Mouse (Mus musculus): ENCODE data around the gene Cdkn2b. TPM values are rescaled to one million over a fixed set of nuclear protein-coding genes. Genes with fewer than 3 reads are reported as not detected.

Cdkn2b gene
- polyA plus RNA-seq, 1 experiment from 2014 or later = 0.15 TPM

- ATAC-seq (ENCODE audit: low read depth) = no peak
- 3% methylated on average over 2 of the region's 2 CpGs for WGBS (ENCODE audit: insufficient replicate concordance)
- no peak overlapping the region for H3K4me3 ChIP-seq (ENCODE audit: low read depth, low read length)
- no peaks in the 10 kb centered on the region for H3K9me3 ChIP-seq (replicated peaks; ENCODE audit: control insufficient read depth, low read length)
- no peak overlapping the region for H3K27ac ChIP-seq (ENCODE audit: low read length)
- no peak overlapping the region for H3K9ac ChIP-seq (ENCODE audit: low read depth, low read length)
- no peaks in the 10 kb centered on the region for H3K4me1 ChIP-seq (ENCODE audit: control insufficient read depth, low read depth, low read length)
- peaks cover 72% of the 10 kb centered on the region for H3K27me3 ChIP-seq (ENCODE audit: control insufficient read depth, insufficient read depth, low read depth, low read length)
- no peak overlapping the region for H3K4me2 ChIP-seq (ENCODE audit: low read depth, low read length)
- no peaks in the 10 kb centered on the region for H3K36me3 ChIP-seq (ENCODE audit: control insufficient read depth, insufficient read depth)
These were observed 31.2 kb downstream of the Cdkn2b start for GRCm38 (mm10) chr4:89279641-89280040.

- ATAC-seq (ENCODE audit: low read depth) = no peak
- Histone ChIP-seq H3K36me3 (ENCODE audit: control insufficient read depth, insufficient read depth) (no peaks in the 10 kb centered on the region), H3K4me3 (ENCODE audit: low read depth, low read length) (no peak overlapping the region), H3K27ac (ENCODE audit: low read length) (no peak overlapping the region), H3K4me1 (ENCODE audit: control insufficient read depth, low read depth, low read length) (no peaks in the 10 kb centered on the region), H3K9me3 (replicated peaks; ENCODE audit: control insufficient read depth, low read length) (no peaks in the 10 kb centered on the region), H3K4me2 (ENCODE audit: low read depth, low read length) (no peak overlapping the region), H3K27me3 (ENCODE audit: control insufficient read depth, insufficient read depth, low read depth, low read length) (peaks cover 84% of the 10 kb centered on the region), H3K9ac (ENCODE audit: low read depth, low read length) (no peak overlapping the region)
- WGBS (ENCODE audit: insufficient replicate concordance) = 3% methylated on average over 5 of the region's 5 CpGs
These were observed 33.4 kb downstream of the Cdkn2b start for GRCm38 (mm10) chr4:89277381-89277940.

GRCm38 (mm10) chr4:89276669-89277219 lies 34.1 kb downstream of the Cdkn2b start:
- Histone ChIP-seq H3K9ac (ENCODE audit: low read depth, low read length) (no peak overlapping the region), H3K4me3 (ENCODE audit: low read depth, low read length) (no peak overlapping the region), H3K27me3 (ENCODE audit: control insufficient read depth, insufficient read depth, low read depth, low read length) (peaks cover 84% of the 10 kb centered on the region), H3K4me2 (ENCODE audit: low read depth, low read length) (no peak overlapping the region), H3K4me1 (ENCODE audit: control insufficient read depth, low read depth, low read length) (no peaks in the 10 kb centered on the region), H3K36me3 (ENCODE audit: control insufficient read depth, insufficient read depth) (no peaks in the 10 kb centered on the region), H3K9me3 (replicated peaks; ENCODE audit: control insufficient read depth, low read length) (no peaks in the 10 kb centered on the region), H3K27ac (ENCODE audit: low read length) (no peak overlapping the region)
- ATAC-seq (ENCODE audit: low read depth) = no peak
- under 1% methylated on average over 37 of the region's 37 CpGs for WGBS (ENCODE audit: insufficient replicate concordance)

- Histone ChIP-seq H3K27ac (ENCODE audit: low read length) (no peak overlapping the region), H3K36me3 (ENCODE audit: control insufficient read depth, insufficient read depth) (no peaks in the 10 kb centered on the region), H3K9ac (ENCODE audit: low read depth, low read length) (no peak overlapping the region), H3K4me2 (ENCODE audit: low read depth, low read length) (no peak overlapping the region), H3K4me3 (ENCODE audit: low read depth, low read length) (no peak overlapping the region), H3K9me3 (replicated peaks; ENCODE audit: control insufficient read depth, low read length) (no peaks in the 10 kb centered on the region), H3K4me1 (ENCODE audit: control insufficient read depth, low read depth, low read length) (no peaks in the 10 kb centered on the region), H3K27me3 (ENCODE audit: control insufficient read depth, insufficient read depth, low read depth, low read length) (peaks cover 83% of the 10 kb centered on the region)
- ATAC-seq (ENCODE audit: low read depth) = no peak
- 3% methylated on average over 21 of the region's 25 CpGs for WGBS (ENCODE audit: insufficient replicate concordance)
These were observed 34.8 kb downstream of the Cdkn2b start for GRCm38 (mm10) chr4:89275811-89276584.

GRCm38 (mm10) chr4:89274829-89275548 lies 35.9 kb downstream of the Cdkn2b start:
- Histone ChIP-seq H3K4me3 (ENCODE audit: low read depth, low read length) (no peak overlapping the region), H3K27ac (ENCODE audit: low read length) (no peak overlapping the region), H3K27me3 (ENCODE audit: control insufficient read depth, insufficient read depth, low read depth, low read length) (peaks cover 86% of the 10 kb centered on the region), H3K4me1 (ENCODE audit: control insufficient read depth, low read depth, low read length) (no peaks in the 10 kb centered on the region), H3K9me3 (replicated peaks; ENCODE audit: control insufficient read depth, low read length) (no peaks in the 10 kb centered on the region), H3K9ac (ENCODE audit: low read depth, low read length) (no peak overlapping the region), H3K4me2 (ENCODE audit: low read depth, low read length) (no peak overlapping the region), H3K36me3 (ENCODE audit: control insufficient read depth, insufficient read depth) (no peaks in the 10 kb centered on the region)
- no peak for ATAC-seq (ENCODE audit: low read depth)
- 3% methylated on average over 24 of the region's 24 CpGs for WGBS (ENCODE audit: insufficient replicate concordance)

- H3K27ac ChIP-seq (ENCODE audit: low read length) = no peak overlapping the region
- H3K9me3 ChIP-seq (replicated peaks; ENCODE audit: control insufficient read depth, low read length) = no peaks in the 10 kb centered on the region
- H3K4me3 ChIP-seq (ENCODE audit: low read depth, low read length) = no peak overlapping the region
- H3K9ac ChIP-seq (ENCODE audit: low read depth, low read length) = no peak overlapping the region
- no peaks in the 10 kb centered on the region for H3K4me1 ChIP-seq (ENCODE audit: control insufficient read depth, low read depth, low read length)
- ATAC-seq (ENCODE audit: low read depth) = no peak
- no peaks in the 10 kb centered on the region for H3K36me3 ChIP-seq (ENCODE audit: control insufficient read depth, insufficient read depth)
- peaks cover 78% of the 10 kb centered on the region for H3K27me3 ChIP-seq (ENCODE audit: control insufficient read depth, insufficient read depth, low read depth, low read length)
- 2% methylated on average over 14 of the region's 14 CpGs for WGBS (ENCODE audit: insufficient replicate concordance)
- H3K4me2 ChIP-seq (ENCODE audit: low read depth, low read length) = no peak overlapping the region
These were observed 36.8 kb downstream of the Cdkn2b start for GRCm38 (mm10) chr4:89274006-89274405.

GRCm38 (mm10) chr4:89273585-89273984 lies 37.3 kb downstream of the Cdkn2b start:
- WGBS (ENCODE audit: insufficient replicate concordance) = 1% methylated on average over 9 of the region's 9 CpGs

GRCm38 (mm10) chr4:89272961-89273540 lies 37.8 kb downstream of the Cdkn2b start:
- H3K27me3 ChIP-seq (ENCODE audit: control insufficient read depth, insufficient read depth, low read depth, low read length) = peaks cover 70% of the 10 kb centered on the region
- no peak overlapping the region for H3K27ac ChIP-seq (ENCODE audit: low read length)
- no peak overlapping the region for H3K4me2 ChIP-seq (ENCODE audit: low read depth, low read length)
- WGBS (ENCODE audit: insufficient replicate concordance) = 3% methylated on average over 20 of the region's 20 CpGs
- no peak overlapping the region for H3K4me3 ChIP-seq (ENCODE audit: low read depth, low read length)
- no peak overlapping the region for H3K9ac ChIP-seq (ENCODE audit: low read depth, low read length)
- H3K9me3 ChIP-seq (replicated peaks; ENCODE audit: control insufficient read depth, low read length) = no peaks in the 10 kb centered on the region
- H3K4me1 ChIP-seq (ENCODE audit: control insufficient read depth, low read depth, low read length) = no peaks in the 10 kb centered on the region
- H3K36me3 ChIP-seq (ENCODE audit: control insufficient read depth, insufficient read depth) = no peaks in the 10 kb centered on the region
- no peak for ATAC-seq (ENCODE audit: low read depth)

More at GRCm38 (mm10) chr4:89273585-89273984, 37.3 kb downstream of the Cdkn2b start:
- Histone ChIP-seq H3K4me2 (ENCODE audit: low read depth, low read length) (no peak overlapping the region), H3K4me1 (ENCODE audit: control insufficient read depth, low read depth, low read length) (no peaks in the 10 kb centered on the region), H3K27ac (ENCODE audit: low read length) (no peak overlapping the region), H3K9me3 (replicated peaks; ENCODE audit: control insufficient read depth, low read length) (no peaks in the 10 kb centered on the region), H3K4me3 (ENCODE audit: low read depth, low read length) (no peak overlapping the region), H3K9ac (ENCODE audit: low read depth, low read length) (no peak overlapping the region), H3K27me3 (ENCODE audit: control insufficient read depth, insufficient read depth, low read depth, low read length) (peaks cover 74% of the 10 kb centered on the region), H3K36me3 (ENCODE audit: control insufficient read depth, insufficient read depth) (no peaks in the 10 kb centered on the region)
- no peak for ATAC-seq (ENCODE audit: low read depth)

Measured in liver, embryonic 16.5 days (tissue).